Mouse (Mus musculus): ENCODE results near the gene Mmrn2.

Gene Mmrn2

GRCm38 (mm10) chr14:34375415-34375904 lies at the start of gene Mmrn2:
Gene Mmrn2 (plus strand): TSS chr14:34375465.
- DNase-seq (ENCODE audit: low spot score in 2 of 2): no peak

DNA sequence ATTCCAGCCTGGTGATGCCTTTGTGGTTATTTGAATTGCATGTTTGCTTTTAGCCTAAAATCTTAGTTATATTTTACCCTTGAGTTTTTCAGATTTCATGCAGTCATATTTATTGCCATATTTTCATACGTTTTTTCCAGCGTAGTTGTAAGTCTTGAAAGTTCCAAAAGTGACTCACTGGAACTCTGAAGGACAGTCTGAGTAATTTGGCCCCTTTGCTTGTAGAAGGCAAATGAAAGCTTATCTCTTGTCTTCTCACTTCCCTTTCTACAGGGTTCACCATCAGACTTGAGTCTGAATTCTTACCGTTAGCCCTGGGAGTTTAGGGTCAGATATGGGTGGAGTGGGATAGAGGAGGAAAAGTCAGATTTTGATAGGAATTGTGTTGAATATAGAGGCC lies 48.7 kb upstream of the Mmrn2 start:
- no peak for DNase-seq (ENCODE audit: low spot score in 2 of 2)

GRCm38 (mm10) chr14:34327618-34328017 lies 47.6 kb upstream of the Mmrn2 start:
- DNase-seq (ENCODE audit: low spot score in 2 of 2): no peak

- DNase-seq (ENCODE audit: low spot score in 2 of 2): no peak
Observed at GRCm38 (mm10) chr14:34330657-34331158, 44.6 kb upstream of the Mmrn2 start.

GRCm38 (mm10) chr14:34331886-34332285 lies 43.4 kb upstream of the Mmrn2 start:
- DNase-seq (ENCODE audit: low spot score in 2 of 2): peak in 1 of 2 experiments; percentile 29

GRCm38 (mm10) chr14:34332476-34332875 lies 42.8 kb upstream of the Mmrn2 start:
- peak; percentile 55 to 71 for DNase-seq (ENCODE audit: low spot score in 2 of 2)

- DNase-seq (ENCODE audit: low spot score in 2 of 2): no peak
Observed at GRCm38 (mm10) chr14:34339446-34339845, 35.8 kb upstream of the Mmrn2 start.

- DNase-seq (ENCODE audit: low spot score in 2 of 2): no peak
Observed at GRCm38 (mm10) chr14:34341993-34342392, 33.3 kb upstream of the Mmrn2 start.

GRCm38 (mm10) chr14:34343078-34343477 lies 32.2 kb upstream of the Mmrn2 start:
- no peak for DNase-seq (ENCODE audit: low spot score in 2 of 2)

DNA sequence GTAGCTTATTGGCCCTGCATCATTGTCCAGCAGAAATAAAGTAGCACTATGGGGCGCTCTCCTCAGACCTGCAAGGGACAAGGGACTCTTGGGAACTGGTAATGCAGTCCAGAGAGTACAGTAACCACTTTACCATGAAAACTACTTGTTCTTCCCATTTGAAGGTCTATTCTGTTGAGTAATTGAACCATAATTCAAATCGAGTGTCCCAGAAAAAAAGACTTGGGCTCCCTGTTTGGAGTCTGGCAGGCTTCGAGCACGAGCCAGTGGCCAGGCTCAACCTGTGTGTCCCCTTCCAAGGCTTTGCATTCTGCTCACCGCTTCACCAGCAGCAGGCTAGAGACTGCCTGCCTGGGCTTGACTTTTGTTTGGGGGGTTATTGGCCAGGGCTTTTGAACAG lies 30.9 kb upstream of the Mmrn2 start:
- no peak for DNase-seq (ENCODE audit: low spot score in 2 of 2)

- no peak for DNase-seq (ENCODE audit: low spot score in 2 of 2)
Observed at GRCm38 (mm10) chr14:34345771-34346566, 29.3 kb upstream of the Mmrn2 start.

- DNase-seq (ENCODE audit: low spot score in 2 of 2): no peak
Observed at GRCm38 (mm10) chr14:34347084-34347483, 28.2 kb upstream of the Mmrn2 start.

- DNase-seq (ENCODE audit: low spot score in 2 of 2): no peak
Observed at GRCm38 (mm10) chr14:34348301-34348700, 27.0 kb upstream of the Mmrn2 start.

- no peak for DNase-seq (ENCODE audit: low spot score in 2 of 2)
Observed at GRCm38 (mm10) chr14:34349007-34349406, 26.3 kb upstream of the Mmrn2 start.

GRCm38 (mm10) chr14:34351660-34352059 lies 23.6 kb upstream of the Mmrn2 start:
- DNase-seq (ENCODE audit: low spot score in 2 of 2): no peak

- DNase-seq (ENCODE audit: low spot score in 2 of 2): no peak
Observed at GRCm38 (mm10) chr14:34352523-34352922, 22.7 kb upstream of the Mmrn2 start.

DNA sequence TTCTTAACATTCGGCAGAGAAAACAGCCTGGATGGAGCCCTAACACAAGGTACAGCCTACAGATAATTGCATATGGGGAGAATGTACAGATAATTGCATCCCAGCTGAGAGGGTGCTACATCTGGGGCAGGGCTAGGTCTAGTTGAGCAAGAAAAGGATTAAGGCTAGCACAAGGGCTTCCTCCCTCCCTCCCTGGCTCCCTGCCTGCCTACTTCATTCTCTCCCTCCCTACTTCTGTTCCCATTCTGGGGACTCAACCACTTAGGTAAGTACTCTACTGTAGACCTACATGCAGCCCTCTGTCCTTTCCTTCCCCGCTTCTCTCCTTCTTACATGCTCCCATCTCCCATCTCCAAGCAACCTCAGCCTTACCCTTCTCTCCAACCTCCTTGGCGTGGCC lies 21.9 kb upstream of the Mmrn2 start:
- DNase-seq (ENCODE audit: low spot score in 2 of 2): no peak

DNA sequence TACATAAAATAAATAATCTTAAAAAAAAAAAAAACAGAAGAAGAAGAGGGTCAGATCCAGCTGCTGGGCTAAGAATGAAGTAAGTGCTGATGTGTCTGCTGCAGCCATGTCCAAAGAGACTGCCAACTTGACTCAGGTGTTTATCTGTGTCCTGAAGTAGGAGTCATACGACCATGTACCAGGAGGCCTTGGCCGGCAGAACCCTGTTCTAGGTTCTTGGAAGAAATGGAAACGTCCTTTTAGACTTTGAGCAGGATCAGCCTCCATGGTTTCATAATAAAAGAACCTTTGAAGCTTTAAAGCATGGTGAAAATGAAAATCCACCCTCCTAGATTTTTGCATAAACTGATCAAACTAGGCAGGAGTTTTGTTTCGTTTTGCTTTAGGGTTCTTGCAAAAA lies 20.8 kb upstream of the Mmrn2 start:
- no peak for DNase-seq (ENCODE audit: low spot score in 2 of 2)

GRCm38 (mm10) chr14:34355301-34355700 lies 20.0 kb upstream of the Mmrn2 start, which contains the start of gene Fam25c:
Gene Fam25c (minus strand): TSS chr14:34355433.
- no peak for DNase-seq (ENCODE audit: low spot score in 2 of 2)

- no peak for DNase-seq (ENCODE audit: low spot score in 2 of 2)
Observed at GRCm38 (mm10) chr14:34357671-34358455, 17.4 kb upstream of the Mmrn2 start.

GRCm38 (mm10) chr14:34359676-34360244 lies 15.5 kb upstream of the Mmrn2 start:
- no peak for DNase-seq (ENCODE audit: low spot score in 2 of 2)

GRCm38 (mm10) chr14:34360251-34360650 lies 15.0 kb upstream of the Mmrn2 start:
- no peak for DNase-seq (ENCODE audit: low spot score in 2 of 2)

All from frontal cortex, postnatal 10 days (tissue).